Mouse (Mus musculus): Measurements from ENCODE around the gene Nabp1.

GRCm38 (mm10) chr1:51445161-51445853 lies 32.9 kb downstream of the Nabp1 start:
- TF ChIP-seq POLR2A (IDR thresholded peaks at IDR 0.05; ENCODE audit: extremely low read depth, insufficient read depth, low read length) (no peak), CTCF (IDR thresholded peaks at IDR 0.05; ENCODE audit: low read depth, low read length) (no peak)
